Mouse (Mus musculus) common myeloid progenitor, adult 5-6 weeks (primary cell): ENCODE measurements at regions not wholly inside any gene's neighbourhood (a gene's known extent, or its start where the extent isn't known, plus 50 kb on each side); places are given as distances from the start of the nearest gene placed in this dataset.
"Not testable (repeated sequence)": the region's sequence is repeated elsewhere in the genome, so short reads cannot be mapped to it uniquely, and the experiment has no call there.

Source experiments
- ATAC-seq: replicated peaks from 2 replicates; pipeline ENCODE4 v1.8.0; 2016; ENCODE audit warnings: low read depth, mild to moderate bottlenecking, moderate TSS enrichment, inconsistent platforms; ENCODE audit not compliant: poor library complexity, severe bottlenecking

- no peak for ATAC-seq
Observed at GRCm38 (mm10) chr9:14048224-14048623, 220.7 kb downstream of the Fam76b start.

GRCm38 (mm10) chr9:14053704-14054103 lies 221.2 kb upstream of the Sesn3 start:
- ATAC-seq = no peak

GRCm38 (mm10) chr9:14056410-14057172 lies 218.3 kb upstream of the Sesn3 start:
- no peak for ATAC-seq

- ATAC-seq = 0 out of 2 replicates have a peak, but pooled peaks have one; percentile 5
Observed at GRCm38 (mm10) chr9:14058592-14059227, 216.2 kb upstream of the Sesn3 start.

GRCm38 (mm10) chr9:14059228-14059779 lies 215.6 kb upstream of the Sesn3 start:
- 0 out of 2 replicates have a peak, but pooled peaks have one; percentile 45 for ATAC-seq

GRCm38 (mm10) chr9:14060257-14060656 lies 214.6 kb upstream of the Sesn3 start:
- ATAC-seq = no peak

- ATAC-seq = no peak
Observed at GRCm38 (mm10) chr9:14061389-14061788, 213.5 kb upstream of the Sesn3 start.

GRCm38 (mm10) chr9:14061840-14062239 lies 213.0 kb upstream of the Sesn3 start:
- no peak for ATAC-seq

GRCm38 (mm10) chr9:14062706-14063105 lies 212.2 kb upstream of the Sesn3 start:
- ATAC-seq = no peak

GRCm38 (mm10) chr9:14066741-14067140 lies 208.1 kb upstream of the Sesn3 start:
- ATAC-seq = not testable (repeated sequence)

GRCm38 (mm10) chr9:14069076-14069475 lies 205.8 kb upstream of the Sesn3 start:
- ATAC-seq = no peak

GRCm38 (mm10) chr9:14069770-14070169 lies 205.1 kb upstream of the Sesn3 start:
- ATAC-seq = no peak

GRCm38 (mm10) chr9:14071728-14072127 lies 203.1 kb upstream of the Sesn3 start:
- ATAC-seq = no peak

GRCm38 (mm10) chr9:14072950-14073349 lies 201.9 kb upstream of the Sesn3 start:
- no peak for ATAC-seq

- ATAC-seq = peak; percentile 92
Observed at GRCm38 (mm10) chr9:14074273-14074672, 200.6 kb upstream of the Sesn3 start.

GRCm38 (mm10) chr9:14074866-14075265 lies 200.0 kb upstream of the Sesn3 start:
- not testable (repeated sequence) for ATAC-seq

GRCm38 (mm10) chr9:14075452-14075851 lies 199.4 kb upstream of the Sesn3 start:
- peak; percentile 43 for ATAC-seq

GRCm38 (mm10) chr9:14075868-14076267 lies 199.0 kb upstream of the Sesn3 start:
- no peak for ATAC-seq

GRCm38 (mm10) chr9:14076728-14077127 lies 198.1 kb upstream of the Sesn3 start:
- ATAC-seq = no peak

- ATAC-seq = no peak
Observed at GRCm38 (mm10) chr9:14081138-14081537, 193.7 kb upstream of the Sesn3 start.

- ATAC-seq = no peak
Observed at GRCm38 (mm10) chr9:14086201-14086600, 188.7 kb upstream of the Sesn3 start.
